Mouse (Mus musculus) A20 (cell line): ENCODE results near the gene Gm48551.

Experiments
- DNase-seq: peaks from one replicate; pipeline ENCODE4 v3.0.0-alpha.2; 2011; ENCODE audit warnings: low read depth, low spot score

Gene Gm48551

GRCm38 (mm10) chr10:81430831-81431525, 46.7 kb downstream of the Gm48551 start:
- peak; percentile 62 for DNase-seq

DNA sequence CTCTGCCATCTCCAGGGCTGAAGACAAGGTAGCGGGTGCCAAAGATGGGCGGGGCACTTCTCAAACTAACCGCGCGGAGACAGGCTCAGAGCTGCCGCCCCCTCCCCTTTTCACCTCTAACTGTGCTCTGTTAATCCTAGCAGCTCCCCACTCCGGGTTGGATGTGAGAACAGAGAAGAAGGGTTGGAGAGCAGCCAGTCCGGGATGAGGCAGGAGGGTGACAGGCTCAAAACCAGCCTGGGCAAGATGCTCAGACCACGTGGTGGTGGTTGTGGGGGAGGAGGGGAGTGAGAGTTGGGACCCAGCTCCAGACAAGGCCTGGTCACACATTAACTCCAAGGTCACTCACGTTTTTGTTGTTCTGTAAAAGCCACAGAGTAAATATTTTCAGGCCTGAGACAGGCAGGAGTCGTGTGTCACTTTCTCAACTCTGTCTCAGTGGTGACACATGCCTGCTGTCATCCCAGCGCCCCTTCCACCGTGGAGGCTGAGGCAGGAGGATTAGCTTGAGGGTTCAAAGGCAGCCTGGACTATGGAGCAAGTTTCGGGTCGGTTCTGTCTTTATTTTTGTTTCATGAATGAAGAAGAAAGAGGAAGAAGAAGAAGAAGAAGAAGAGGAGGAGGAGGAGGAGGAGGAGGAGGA, 47.4 kb downstream of the Gm48551 start:
- DNase-seq: peak; percentile 65

DNA sequence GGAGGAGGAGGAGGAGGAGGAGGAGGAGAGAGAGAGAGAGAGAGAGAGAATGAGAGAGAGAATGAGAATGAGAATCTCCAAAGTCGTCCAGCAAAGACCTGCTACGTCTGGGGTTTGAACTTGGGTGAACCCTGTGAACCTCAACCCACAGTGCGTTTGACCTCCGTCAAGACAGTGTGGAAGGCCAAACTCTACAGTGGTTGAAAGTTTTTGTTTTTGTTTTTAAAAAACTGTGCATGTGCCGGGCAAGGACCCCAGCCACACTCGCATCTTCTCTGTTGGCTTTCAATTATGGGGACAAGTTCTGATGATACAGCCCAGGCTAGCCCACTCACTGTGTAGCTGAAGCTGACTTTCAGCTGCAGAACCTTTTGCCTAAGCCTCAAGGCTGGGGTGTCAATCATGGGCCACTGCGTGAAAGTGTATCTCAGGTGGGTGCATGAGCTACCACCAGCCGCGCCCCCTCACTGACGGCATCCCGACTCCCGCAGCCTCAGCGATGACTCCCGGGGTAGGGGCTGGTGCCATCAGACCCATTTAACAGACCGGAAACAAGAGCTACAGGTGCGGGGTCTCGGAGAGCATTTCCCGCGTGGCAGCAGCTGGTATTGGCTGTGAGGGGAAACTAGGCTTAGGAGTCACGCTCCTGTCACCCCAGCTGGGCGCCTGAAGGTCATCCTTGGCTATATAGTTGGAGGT, 48.1 kb downstream of the Gm48551 start:
- no peak for DNase-seq

- peak; percentile 98 for DNase-seq
Observed at GRCm38 (mm10) chr10:81432868-81433262, 48.6 kb downstream of the Gm48551 start.

- DNase-seq: peak; percentile 91
Observed at GRCm38 (mm10) chr10:81433541-81434289, 49.4 kb downstream of the Gm48551 start.

- peak; percentile 83 for DNase-seq
Observed at GRCm38 (mm10) chr10:81434361-81435263, 50.3 kb downstream of the Gm48551 start.

GRCm38 (mm10) chr10:81435436-81435835, 51.2 kb downstream of the Gm48551 start:
- no peak for DNase-seq

DNA sequence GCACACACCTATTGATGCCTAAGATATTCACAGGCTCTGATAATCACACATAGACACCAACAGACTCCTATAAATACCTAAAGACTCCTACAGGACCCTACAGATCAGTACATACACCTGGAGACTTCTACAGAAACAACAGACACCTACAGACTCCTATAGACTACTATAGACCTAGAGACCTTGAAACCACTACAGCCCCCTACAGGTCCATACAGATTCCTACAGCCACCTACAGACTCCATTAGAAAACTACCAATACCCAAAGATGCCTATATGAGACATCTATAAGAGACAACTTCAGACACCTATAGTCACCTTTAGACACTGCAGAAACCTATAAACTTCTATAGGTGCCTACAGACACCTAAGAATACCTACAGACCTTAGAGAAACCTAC, 56.8 kb downstream of the Gm48551 start:
- peak; percentile 33 for DNase-seq
